Mouse (Mus musculus) midbrain, embryonic 12.5 days (tissue): Measurements from ENCODE around the gene Plekhn1. TPM values are rescaled to one million over a fixed set of nuclear protein-coding genes. Genes with fewer than 3 reads are reported as not detected.

Experiments used
- ATAC-seq: fragments of 200-750 bp; cut with Nextera tagmentation; 2 replicates; pipeline ENCODE4 v1.8.0; 2017; ENCODE audit warnings: low read depth, moderate TSS enrichment, moderate library complexity; ENCODE audit not compliant: low FRiP score
- H3K27ac ChIP-seq: fragments of 300-500 bp; sonication (generic); replicated peaks from 2 replicates; pipeline ENCODE4 v1.5.1; 2016; ENCODE audit warnings: mild to moderate bottlenecking
- H3K27me3 ChIP-seq: fragments of 300-500 bp; sonication (generic); 2 replicates; pipeline ENCODE4 v1.6.1; 2016; ENCODE audit warnings: mild to moderate bottlenecking
- H3K36me3 ChIP-seq: fragments of 300-500 bp; sonication (generic); 2 replicates; pipeline ENCODE4 v1.6.1; 2016
- H3K4me1 ChIP-seq: fragments of 300-500 bp; sonication (generic); 2 replicates; pipeline ENCODE4 v1.6.1; 2016
- H3K4me2 ChIP-seq: fragments of 300-500 bp; sonication (generic); replicated peaks from 2 replicates; pipeline ENCODE4 v1.6.1; 2016; ENCODE audit warnings: mild to moderate bottlenecking, moderate library complexity
- H3K4me3 ChIP-seq: fragments of 300-500 bp; sonication (generic); 2 replicates; pipeline ENCODE4 v1.5.1; 2016; ENCODE audit warnings: mild to moderate bottlenecking
- H3K9ac ChIP-seq: fragments of 300-500 bp; sonication (generic); replicated peaks from 2 replicates; pipeline ENCODE4 v1.6.1; 2016; ENCODE audit warnings: mild to moderate bottlenecking, moderate library complexity
- H3K9me3 ChIP-seq: fragments of 300-500 bp; sonication (generic); 2 replicates; pipeline ENCODE4 v1.6.1; 2016; ENCODE audit warnings: mild to moderate bottlenecking
- WGBS: fragments of 180-500 bp; shearing (Covaris S2); methylation state at CpG from one replicate; pipeline ENCODE4 v1.1.7; 2016; 5-methylcytosine and 5-hydroxymethylcytosine counted together
- polyA plus RNA-seq: library from polyadenylated mRNA; unstranded; fragments of >200 nt; fragmentation: Nextera tagmentation; extraction: Ambion mirVana; gene quantifications from 2 replicates; pipeline ENCODE4 v1.2.1, GENCODE M21; 2016

Plekhn1 gene
- polyA plus RNA-seq = 29.7 and 31.9 TPM in 2 replicates

- Histone ChIP-seq H3K4me1 (peaks cover 21% of the 10 kb centered on the region), H3K9me3 (no peaks in the 10 kb centered on the region), H3K27me3 (no peaks in the 10 kb centered on the region), H3K4me3 (peak within 1 kb of the TSS; percentile 96), H3K36me3 (peaks cover 62% of the 10 kb centered on the region), H3K4me2 (peak within 1 kb of the TSS; percentile 95), H3K27ac (peak within 1 kb of the TSS; percentile 90), H3K9ac (peak within 1 kb of the TSS; percentile 79)
- WGBS = under 1% methylated on average over 44 of the region's 48 CpGs
- ATAC-seq = peak; percentile 61
Observed at GRCm38 (mm10) chr4:156234701-156235213, at the start of gene Plekhn1. Gene Plekhn1 (minus strand): TSS chr4:156234857.

- 2% methylated on average over 26 of the region's 26 CpGs for WGBS
- peak; percentile 27; the same call in 1 of the 2 replicates for ATAC-seq
Observed at GRCm38 (mm10) chr4:156255078-156255839, 20.6 kb upstream of the Plekhn1 start, which contains the start of gene Samd11. Gene Samd11 (minus strand): TSS chr4:156255657.

GRCm38 (mm10) chr4:156254361-156255077 is 19.9 kb upstream of the Plekhn1 start:
- 0 out of 2 replicates have a peak overlapping the region, but pooled peaks have one; percentile 11 for H3K27ac ChIP-seq

More at GRCm38 (mm10) chr4:156255078-156255839, 20.6 kb upstream of the Plekhn1 start, which contains the start of gene Samd11:
- peaks cover 14% of the 10 kb centered on the region; the same call in 1 of the 2 replicates for H3K4me1 ChIP-seq
- peaks cover 30% of the 10 kb centered on the region for H3K27me3 ChIP-seq
- 0 out of 2 replicates have a peak within 1 kb of the TSS, but pooled peaks have one; percentile 11 for H3K27ac ChIP-seq
- no peaks in the 10 kb centered on the region for H3K9me3 ChIP-seq
- peak within 1 kb of the TSS; percentile 26 for H3K9ac ChIP-seq
- peak within 1 kb of the TSS; percentile 47 for H3K4me2 ChIP-seq
- H3K4me3 ChIP-seq = peak within 1 kb of the TSS; percentile 27
- H3K36me3 ChIP-seq = no peaks in the 10 kb centered on the region

GRCm38 (mm10) chr4:156253043-156253442 is 18.4 kb upstream of the Plekhn1 start:
- peaks cover 16% of the 10 kb centered on the region for H3K36me3 ChIP-seq
- WGBS = 42% methylated on average over 7 of the region's 7 CpGs
- H3K27me3 ChIP-seq = peaks cover 30% of the 10 kb centered on the region
- no peak overlapping the region for H3K4me2 ChIP-seq
- no peak overlapping the region for H3K4me3 ChIP-seq
- peaks cover 14% of the 10 kb centered on the region; the same call in 1 of the 2 replicates for H3K4me1 ChIP-seq
- H3K9ac ChIP-seq = no peak overlapping the region
- H3K27ac ChIP-seq = peak overlapping the region; percentile 66
- no peak for ATAC-seq
- H3K9me3 ChIP-seq = no peaks in the 10 kb centered on the region

More at GRCm38 (mm10) chr4:156254361-156255077, 19.9 kb upstream of the Plekhn1 start:
- peaks cover 14% of the 10 kb centered on the region; the same call in 1 of the 2 replicates for H3K4me1 ChIP-seq
- ATAC-seq = peak; percentile 65
- H3K4me2 ChIP-seq = peak overlapping the region; percentile 47
- H3K9ac ChIP-seq = peak overlapping the region; percentile 26
- no peaks in the 10 kb centered on the region for H3K9me3 ChIP-seq
- peak overlapping the region; percentile 27 for H3K4me3 ChIP-seq
- peaks cover 30% of the 10 kb centered on the region for H3K27me3 ChIP-seq
- H3K36me3 ChIP-seq = peaks cover 2% of the 10 kb centered on the region; the same call in 1 of the 2 replicates
- 3% methylated on average over 28 of the region's 30 CpGs for WGBS

GRCm38 (mm10) chr4:156252619-156253018 is 18.0 kb upstream of the Plekhn1 start:
- Histone ChIP-seq H3K27ac (peak overlapping the region; percentile 66), H3K36me3 (peaks cover 21% of the 10 kb centered on the region), H3K9ac (no peak overlapping the region), H3K27me3 (peaks cover 30% of the 10 kb centered on the region), H3K9me3 (no peaks in the 10 kb centered on the region), H3K4me2 (no peak overlapping the region), H3K4me3 (no peak overlapping the region), H3K4me1 (peaks cover 14% of the 10 kb centered on the region; the same call in 1 of the 2 replicates)
- WGBS = 41% methylated on average over 3 of the region's 3 CpGs
- ATAC-seq = no peak

- H3K9ac ChIP-seq = no peak overlapping the region
- peak overlapping the region; percentile 66 for H3K27ac ChIP-seq
- no peak for ATAC-seq
- no peak overlapping the region for H3K4me3 ChIP-seq
- peaks cover 30% of the 10 kb centered on the region for H3K27me3 ChIP-seq
- H3K36me3 ChIP-seq = peaks cover 25% of the 10 kb centered on the region
- no peaks in the 10 kb centered on the region for H3K9me3 ChIP-seq
- H3K4me2 ChIP-seq = no peak overlapping the region
- WGBS = 36% methylated on average over 7 of the region's 7 CpGs
- peaks cover 14% of the 10 kb centered on the region; the same call in 1 of the 2 replicates for H3K4me1 ChIP-seq
Observed at GRCm38 (mm10) chr4:156252140-156252539, 17.5 kb upstream of the Plekhn1 start.

GRCm38 (mm10) chr4:156251081-156251480 is 16.4 kb upstream of the Plekhn1 start:
- ATAC-seq = no peak
- Histone ChIP-seq H3K9me3 (no peaks in the 10 kb centered on the region), H3K4me2 (no peak overlapping the region), H3K4me3 (no peak overlapping the region), H3K4me1 (peaks cover 14% of the 10 kb centered on the region; the same call in 1 of the 2 replicates), H3K27ac (peak overlapping the region; percentile 67), H3K36me3 (peaks cover 36% of the 10 kb centered on the region), H3K27me3 (peaks cover 30% of the 10 kb centered on the region), H3K9ac (no peak overlapping the region)
- 63% methylated on average over 8 of the region's 8 CpGs for WGBS

- 71% methylated on average over 11 of the region's 11 CpGs for WGBS
- Histone ChIP-seq H3K27ac (peak overlapping the region; percentile 47; the same call in 1 of the 2 replicates), H3K4me3 (no peak overlapping the region), H3K9ac (no peak overlapping the region), H3K27me3 (peaks cover 18% of the 10 kb centered on the region), H3K4me2 (no peak overlapping the region), H3K4me1 (peaks cover 4% of the 10 kb centered on the region; the same call in 1 of the 2 replicates), H3K36me3 (peaks cover 51% of the 10 kb centered on the region), H3K9me3 (no peaks in the 10 kb centered on the region)
- peak; percentile 31; the same call in 1 of the 2 replicates for ATAC-seq
Observed at GRCm38 (mm10) chr4:156249567-156249966, 14.9 kb upstream of the Plekhn1 start.

- Histone ChIP-seq H3K4me1 (peaks cover 21% of the 10 kb centered on the region), H3K4me3 (peak overlapping the region; percentile 96), H3K9me3 (no peaks in the 10 kb centered on the region), H3K9ac (peak overlapping the region; percentile 39; the same call in 1 of the 2 replicates), H3K27ac (0 out of 2 replicates have a peak overlapping the region, but pooled peaks have one; percentile 10), H3K4me2 (peak overlapping the region; percentile 95), H3K36me3 (peaks cover 62% of the 10 kb centered on the region), H3K27me3 (no peaks in the 10 kb centered on the region)
- WGBS = 24% methylated on average over 58 of the region's 60 CpGs
- no peak for ATAC-seq
Observed at GRCm38 (mm10) chr4:156236651-156237447, 2.2 kb upstream of the Plekhn1 start.

- no peaks in the 10 kb centered on the region for H3K9me3 ChIP-seq
- H3K27ac ChIP-seq = peak within 1 kb of the TSS; percentile 90
- peak; percentile 87 for ATAC-seq
- peak within 1 kb of the TSS; percentile 95 for H3K4me2 ChIP-seq
- WGBS = under 1% methylated on average over 90 of the region's 90 CpGs
- H3K36me3 ChIP-seq = peaks cover 62% of the 10 kb centered on the region
- no peaks in the 10 kb centered on the region for H3K27me3 ChIP-seq
- peak within 1 kb of the TSS; percentile 96 for H3K4me3 ChIP-seq
- peaks cover 21% of the 10 kb centered on the region for H3K4me1 ChIP-seq
- H3K9ac ChIP-seq = peak within 1 kb of the TSS; percentile 79
Observed at GRCm38 (mm10) chr4:156235808-156236533, 1.3 kb upstream of the Plekhn1 start, which contains the start of gene Noc2l. Gene Noc2l (plus strand): TSS chr4:156236010.
